Mouse (Mus musculus): ENCODE measurements around the gene Hpgd. TPM values are rescaled to one million over a fixed set of nuclear protein-coding genes. Genes with fewer than 3 reads are reported as not detected.
A peak's percentile ranks its signal among the peaks of the same experiment; 100 is the strongest.

Hpgd gene
- polyA plus RNA-seq, 1 experiment from 2014 or later, result 21.9 TPM

DNA sequence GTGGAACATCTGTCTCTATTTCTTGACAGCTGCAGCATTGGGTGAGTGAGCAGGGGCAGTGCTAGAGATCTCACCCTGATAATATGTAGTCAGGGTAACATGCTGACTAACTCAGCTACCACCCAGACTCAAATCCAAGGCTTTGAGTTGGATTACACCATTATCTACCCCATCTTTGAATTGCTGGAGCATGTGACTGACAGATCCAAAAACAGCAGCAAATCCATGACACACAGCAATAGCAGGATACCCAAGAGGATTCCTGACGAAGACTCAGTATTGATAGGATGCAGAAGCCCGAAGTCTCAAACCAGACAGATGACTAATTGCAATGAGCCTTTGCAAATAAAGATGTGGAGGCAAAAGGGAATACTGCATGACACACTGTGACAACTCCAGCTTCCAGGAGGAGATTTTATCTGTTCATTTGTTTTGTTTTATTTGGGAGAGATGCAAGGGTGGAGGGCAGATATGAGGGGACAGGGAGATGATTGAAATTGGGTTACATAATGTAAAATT is 15.8 kb upstream of the Hpgd start:
- no peak overlapping the region for H3K4me2 ChIP-seq (replicated peaks; ENCODE audit: low read depth, low read length)
- H3K36me3 ChIP-seq (ENCODE audit: control insufficient read depth, insufficient read depth, low read length), result no peaks in the 10 kb centered on the region
- no peak overlapping the region for H3K4me3 ChIP-seq (ENCODE audit: low read length)
- H3K9ac ChIP-seq (ENCODE audit: low read depth, low read length), result no peak overlapping the region
- 76% methylated on average over 2 of the region's 2 CpGs for WGBS
- H3K27me3 ChIP-seq (ENCODE audit: control insufficient read depth, insufficient read depth, low read length), result no peaks in the 10 kb centered on the region
- no peaks in the 10 kb centered on the region for H3K9me3 ChIP-seq (ENCODE audit: control insufficient read depth, low read length)
- H3K4me1 ChIP-seq (ENCODE audit: control insufficient read depth, insufficient read depth, low read length), result no peaks in the 10 kb centered on the region
- ATAC-seq (ENCODE audit: low FRiP score, low TSS enrichment), result no peak
- H3K27ac ChIP-seq (ENCODE audit: low read depth, low read length), result no peak overlapping the region

DNA sequence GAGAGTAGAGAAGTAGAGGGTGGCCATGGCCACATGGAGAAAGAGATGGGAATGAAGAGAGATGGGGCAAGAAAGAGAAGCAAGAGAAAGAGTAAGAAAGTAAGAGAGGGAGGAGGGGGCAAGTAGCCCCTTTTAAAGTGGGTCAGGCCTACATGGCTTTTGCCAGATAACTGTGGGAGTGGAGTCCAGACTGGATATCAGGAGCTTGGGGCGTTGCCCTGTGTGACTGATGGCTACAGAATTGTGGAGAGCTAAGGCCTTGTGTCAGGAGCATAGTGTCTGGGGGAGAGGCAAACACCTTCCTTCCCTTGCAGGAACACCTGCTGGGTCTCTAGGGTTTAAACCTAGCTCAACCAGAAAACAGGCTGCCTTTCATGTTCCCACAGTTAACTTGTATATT is 10.4 kb upstream of the Hpgd start:
- Histone ChIP-seq H3K4me1 (ENCODE audit: control insufficient read depth, insufficient read depth, low read length) (peaks cover 13% of the 10 kb centered on the region; the same call in 1 of the 2 replicates), H3K9ac (ENCODE audit: low read depth, low read length) (no peak overlapping the region), H3K27ac (ENCODE audit: low read depth, low read length) (no peak overlapping the region), H3K36me3 (ENCODE audit: control insufficient read depth, insufficient read depth, low read length) (no peaks in the 10 kb centered on the region), H3K4me3 (ENCODE audit: low read length) (no peak overlapping the region), H3K4me2 (replicated peaks; ENCODE audit: low read depth, low read length) (no peak overlapping the region), H3K27me3 (ENCODE audit: control insufficient read depth, insufficient read depth, low read length) (no peaks in the 10 kb centered on the region), H3K9me3 (ENCODE audit: control insufficient read depth, low read length) (no peaks in the 10 kb centered on the region)
- 80% methylated on average over 1 of the region's 1 CpGs for WGBS
- no peak for ATAC-seq (ENCODE audit: low FRiP score, low TSS enrichment)

DNA sequence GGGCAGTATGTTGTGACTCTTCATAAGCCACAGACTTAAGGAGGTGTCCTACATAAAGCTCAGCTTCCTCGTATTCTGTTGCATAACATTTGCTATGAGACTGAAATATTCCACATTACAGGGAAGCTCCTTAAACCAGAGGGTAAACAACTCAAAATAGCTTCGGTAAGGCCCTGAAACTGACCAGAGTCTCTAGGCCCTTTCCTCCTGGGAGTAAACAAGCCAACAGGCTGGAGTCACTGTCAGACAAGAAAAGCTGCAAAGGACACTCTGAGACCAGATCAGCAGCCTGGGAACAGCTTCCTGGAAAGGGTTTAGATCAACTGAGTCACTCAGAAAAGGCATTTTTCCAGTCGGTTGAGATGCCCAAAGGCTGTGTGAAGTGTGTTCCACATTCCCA is 9.4 kb upstream of the Hpgd start:
- H3K36me3 ChIP-seq (ENCODE audit: control insufficient read depth, insufficient read depth, low read length), result no peaks in the 10 kb centered on the region
- H3K4me3 ChIP-seq (ENCODE audit: low read length), result no peak overlapping the region
- WGBS, result 18% methylated on average over 3 of the region's 3 CpGs
- ATAC-seq (ENCODE audit: low FRiP score, low TSS enrichment), result no peak
- H3K4me1 ChIP-seq (ENCODE audit: control insufficient read depth, insufficient read depth, low read length), result peaks cover 13% of the 10 kb centered on the region; the same call in 1 of the 2 replicates
- H3K4me2 ChIP-seq (replicated peaks; ENCODE audit: low read depth, low read length), result no peak overlapping the region
- no peaks in the 10 kb centered on the region for H3K27me3 ChIP-seq (ENCODE audit: control insufficient read depth, insufficient read depth, low read length)
- peak overlapping the region; percentile 55; the same call in 1 of the 2 replicates for H3K27ac ChIP-seq (ENCODE audit: low read depth, low read length)
- H3K9me3 ChIP-seq (ENCODE audit: control insufficient read depth, low read length), result no peaks in the 10 kb centered on the region
- no peak overlapping the region for H3K9ac ChIP-seq (ENCODE audit: low read depth, low read length)

- Histone ChIP-seq H3K9ac (ENCODE audit: low read depth, low read length) (no peak overlapping the region), H3K27me3 (ENCODE audit: control insufficient read depth, insufficient read depth, low read length) (no peaks in the 10 kb centered on the region), H3K4me2 (replicated peaks; ENCODE audit: low read depth, low read length) (no peak overlapping the region), H3K4me3 (ENCODE audit: low read length) (no peak overlapping the region), H3K9me3 (ENCODE audit: control insufficient read depth, low read length) (no peaks in the 10 kb centered on the region), H3K36me3 (ENCODE audit: control insufficient read depth, insufficient read depth, low read length) (no peaks in the 10 kb centered on the region), H3K4me1 (ENCODE audit: control insufficient read depth, insufficient read depth, low read length) (peaks cover 13% of the 10 kb centered on the region; the same call in 1 of the 2 replicates), H3K27ac (ENCODE audit: low read depth, low read length) (no peak overlapping the region)
- WGBS, result 78% methylated on average over 2 of the region's 2 CpGs
- no peak for ATAC-seq (ENCODE audit: low FRiP score, low TSS enrichment)
Measured at GRCm38 (mm10) chr8:56286717-56287116, 7.7 kb upstream of the Hpgd start.

DNA sequence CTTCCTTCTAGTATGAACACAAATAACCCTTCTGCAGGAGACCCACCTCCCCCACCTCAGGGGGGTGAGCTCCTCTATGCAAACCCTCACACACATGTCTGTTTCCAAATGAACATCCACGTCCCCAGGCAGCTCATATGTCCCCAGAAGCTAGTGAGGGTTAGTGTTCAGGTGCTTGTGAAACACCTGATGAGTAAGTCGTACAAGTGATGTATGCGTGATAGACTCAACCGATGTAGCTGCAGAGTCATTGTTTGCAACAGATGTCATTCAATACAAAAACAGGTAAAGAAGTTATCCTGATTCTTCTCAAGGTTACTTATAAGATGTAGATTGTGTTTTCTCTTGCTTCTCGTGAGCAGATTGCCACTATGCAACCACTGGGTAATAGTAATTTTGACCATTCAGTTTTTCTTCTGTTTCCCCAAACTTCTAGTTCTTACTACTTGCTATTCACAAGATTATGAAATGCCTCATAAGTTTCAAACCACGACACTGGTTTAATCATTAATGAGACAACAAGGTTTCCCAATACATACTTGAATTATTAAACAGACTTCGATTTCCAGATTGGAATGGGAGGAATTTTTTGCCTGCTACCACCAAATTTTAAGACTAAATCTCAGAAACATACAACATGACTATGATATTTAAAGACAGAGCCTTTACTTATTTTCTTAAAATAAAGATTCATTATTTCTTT is 6.9 kb upstream of the Hpgd start:
- ATAC-seq (ENCODE audit: low FRiP score, low TSS enrichment), result no peak
- Histone ChIP-seq H3K9me3 (ENCODE audit: control insufficient read depth, low read length) (no peaks in the 10 kb centered on the region), H3K36me3 (ENCODE audit: control insufficient read depth, insufficient read depth, low read length) (no peaks in the 10 kb centered on the region), H3K9ac (ENCODE audit: low read depth, low read length) (no peak overlapping the region), H3K4me3 (ENCODE audit: low read length) (no peak overlapping the region), H3K27me3 (ENCODE audit: control insufficient read depth, insufficient read depth, low read length) (no peaks in the 10 kb centered on the region), H3K4me2 (replicated peaks; ENCODE audit: low read depth, low read length) (no peak overlapping the region), H3K27ac (ENCODE audit: low read depth, low read length) (no peak overlapping the region), H3K4me1 (ENCODE audit: control insufficient read depth, insufficient read depth, low read length) (peaks cover 13% of the 10 kb centered on the region; the same call in 1 of the 2 replicates)
- WGBS, result 69% methylated on average over 7 of the region's 7 CpGs

- Histone ChIP-seq H3K9me3 (ENCODE audit: control insufficient read depth, low read length) (no peaks in the 10 kb centered on the region), H3K36me3 (ENCODE audit: control insufficient read depth, insufficient read depth, low read length) (no peaks in the 10 kb centered on the region), H3K4me1 (ENCODE audit: control insufficient read depth, insufficient read depth, low read length) (no peaks in the 10 kb centered on the region), H3K4me2 (replicated peaks; ENCODE audit: low read depth, low read length) (no peak overlapping the region), H3K27ac (ENCODE audit: low read depth, low read length) (no peak overlapping the region), H3K4me3 (ENCODE audit: low read length) (no peak overlapping the region), H3K27me3 (ENCODE audit: control insufficient read depth, insufficient read depth, low read length) (no peaks in the 10 kb centered on the region; the same call in 1 of the 2 replicates), H3K9ac (ENCODE audit: low read depth, low read length) (no peak overlapping the region)
- whole genome bisulfite sequencing, result 93% methylated on average over 7 of the region's 7 CpGs
- ATAC-seq (ENCODE audit: low FRiP score, low TSS enrichment), result no peak
Measured at GRCm38 (mm10) chr8:56292318-56292717, 2.1 kb upstream of the Hpgd start.

- H3K27ac ChIP-seq (ENCODE audit: low read depth, low read length), result no peak overlapping the region
- H3K4me2 ChIP-seq (replicated peaks; ENCODE audit: low read depth, low read length), result no peak overlapping the region
- WGBS, result 9% methylated on average over 8 of the region's 8 CpGs
- H3K4me3 ChIP-seq (ENCODE audit: low read length), result no peak overlapping the region
- H3K4me1 ChIP-seq (ENCODE audit: control insufficient read depth, insufficient read depth, low read length), result no peaks in the 10 kb centered on the region
- H3K9me3 ChIP-seq (ENCODE audit: control insufficient read depth, low read length), result no peaks in the 10 kb centered on the region
- H3K36me3 ChIP-seq (ENCODE audit: control insufficient read depth, insufficient read depth, low read length), result no peaks in the 10 kb centered on the region
- ATAC-seq (ENCODE audit: low FRiP score, low TSS enrichment), result no peak
- H3K27me3 ChIP-seq (ENCODE audit: control insufficient read depth, insufficient read depth, low read length), result no peaks in the 10 kb centered on the region; the same call in 1 of the 2 replicates
- no peak overlapping the region for H3K9ac ChIP-seq (ENCODE audit: low read depth, low read length)
Measured at GRCm38 (mm10) chr8:56293480-56293879, 905 bp upstream of the Hpgd start.

GRCm38 (mm10) chr8:56294886-56295555 is 636 bp downstream of the Hpgd start:
- H3K9me3 ChIP-seq (ENCODE audit: control insufficient read depth, low read length), result no peaks in the 10 kb centered on the region

GRCm38 (mm10) chr8:56299421-56299820 is 5.0 kb downstream of the Hpgd start:
- WGBS, result 77% methylated on average over 5 of the region's 5 CpGs
- Histone ChIP-seq H3K27me3 (ENCODE audit: control insufficient read depth, insufficient read depth, low read length) (no peaks in the 10 kb centered on the region; the same call in 1 of the 2 replicates), H3K9me3 (ENCODE audit: control insufficient read depth, low read length) (no peaks in the 10 kb centered on the region), H3K36me3 (ENCODE audit: control insufficient read depth, insufficient read depth, low read length) (no peaks in the 10 kb centered on the region), H3K4me3 (ENCODE audit: low read length) (no peak overlapping the region), H3K9ac (ENCODE audit: low read depth, low read length) (no peak overlapping the region), H3K4me1 (ENCODE audit: control insufficient read depth, insufficient read depth, low read length) (no peaks in the 10 kb centered on the region), H3K4me2 (replicated peaks; ENCODE audit: low read depth, low read length) (no peak overlapping the region), H3K27ac (ENCODE audit: low read depth, low read length) (no peak overlapping the region)
- no peak for ATAC-seq (ENCODE audit: low FRiP score, low TSS enrichment)

More at GRCm38 (mm10) chr8:56294886-56295555, 636 bp downstream of the Hpgd start:
- Histone ChIP-seq H3K4me1 (ENCODE audit: control insufficient read depth, insufficient read depth, low read length) (no peaks in the 10 kb centered on the region), H3K36me3 (ENCODE audit: control insufficient read depth, insufficient read depth, low read length) (no peaks in the 10 kb centered on the region), H3K9ac (ENCODE audit: low read depth, low read length) (peak overlapping the region; percentile 58), H3K4me3 (ENCODE audit: low read length) (peak overlapping the region; percentile 56), H3K4me2 (replicated peaks; ENCODE audit: low read depth, low read length) (peak overlapping the region; percentile 82), H3K27ac (ENCODE audit: low read depth, low read length) (no peak overlapping the region), H3K27me3 (ENCODE audit: control insufficient read depth, insufficient read depth, low read length) (no peaks in the 10 kb centered on the region; the same call in 1 of the 2 replicates)
- ATAC-seq (ENCODE audit: low FRiP score, low TSS enrichment), result peak; percentile 50
- 14% methylated on average over 14 of the region's 14 CpGs for WGBS

Measured in kidney, embryonic 14.5 days (tissue).